Comparison of ENCODE assay signal across 19 mouse cellular contexts in genomic region chr12:107689418-107689817, GRCm38 (mm10).
A peak's percentile ranks its signal among the peaks of the same experiment; 100 is the strongest.
DNase-seq lines count a peak whose midpoint lies in the region; ATAC-seq and TF ChIP-seq lines count a peak whose summit lies in the region.
"Had no signal": no experiment of that assay in that cellular context is flagged by ENCODE, and none has a peak within 500 bp of the region (broad histone marks: within the 10 kb centered on the region; RNA-seq: fewer than 3 reads in every experiment).

No protein-coding gene starts in this region.

- no peak overlapping the region for H3K27ac ChIP-seq in ES-E14 (ENCODE audit: insufficient read depth, low read depth, low read length, poor library complexity, severe bottlenecking)
- H3K27ac ChIP-seq: embryonic facial prominence, embryonic 13.5 days; embryonic facial prominence, embryonic 15.5 days; forebrain, embryonic 10.5 days; forebrain, embryonic 12.5 days had no signal

- ATAC-seq in megakaryocyte, adult 5-6 weeks (ENCODE audit: poor library complexity, severe bottlenecking) = no peak
- ATAC-seq: forebrain, embryonic 14.5 days; forebrain, embryonic 16.5 days had no signal

- no peak overlapping the region for H3K9ac ChIP-seq in ES-E14 (ENCODE audit: insufficient read depth, low read depth, low read length, poor library complexity, severe bottlenecking)
- H3K9ac ChIP-seq: embryonic facial prominence, embryonic 13.5 days; embryonic facial prominence, embryonic 15.5 days; forebrain, embryonic 12.5 days had no signal

- DNase-seq in right cerebral cortex, postnatal 25 days = peak; percentile 9
- DNase-seq in right cerebral cortex, adult 18-20 months = no peak
- DNase-seq in ES-E14 (ENCODE audit: low read depth, low spot score) = no peak
- DNase-seq in ZHBTc4 (ENCODE audit: low read depth, low spot score) = peak; percentile 47
- no peak for DNase-seq in cerebellum, adult 8-10 months
- DNase-seq in spleen, postnatal 36 days (ENCODE audit: low spot score in 2 of 2) = no peak
- DNase-seq: adrenal gland, adult 2 months; adrenal gland, postnatal 10 days; adrenal gland, postnatal 25 days; cerebellum, adult 11-12 months; embryo, embryonic 11 days had no signal

- H3K4me1 ChIP-seq in ES-E14 (ENCODE audit: control insufficient read depth in 2 of 2, insufficient read depth in 2 of 2, low read length in 2 of 2, poor library complexity in 1 of 2) = peaks cover 0 to 4% of the 10 kb centered on the region in 2 experiments; a peak in 1 of 4 replicates
- H3K4me1 ChIP-seq: forebrain, embryonic 12.5 days had no signal

- no peaks in the 10 kb centered on the region for H3K36me3 ChIP-seq in ES-E14 (ENCODE audit: control insufficient read depth, insufficient read depth, low read length, poor library complexity, severe bottlenecking)
- H3K36me3 ChIP-seq: embryonic facial prominence, embryonic 13.5 days; embryonic facial prominence, embryonic 15.5 days; forebrain, embryonic 10.5 days; forebrain, embryonic 12.5 days had no signal

- no peak overlapping the region for H3K4me3 ChIP-seq in ES-E14 (ENCODE audit: insufficient read depth in 1 of 2, low read depth in 1 of 2, low read length in 2 of 2, poor library complexity in 1 of 2, severe bottlenecking in 1 of 2)
- H3K4me3 ChIP-seq: embryonic facial prominence, embryonic 13.5 days; embryonic facial prominence, embryonic 15.5 days; erythroblast, embryonic 14.5 days; forebrain, embryonic 10.5 days; forebrain, embryonic 12.5 days had no signal

- H3K9me3 ChIP-seq in ES-E14 (ENCODE audit: control insufficient read depth, insufficient read depth, low read depth, low read length) = no peaks in the 10 kb centered on the region
- H3K9me3 ChIP-seq: embryonic facial prominence, embryonic 13.5 days; embryonic facial prominence, embryonic 15.5 days; forebrain, embryonic 10.5 days; forebrain, embryonic 12.5 days had no signal

- in situ Hi-C loops in ES-E14 (cut with MboI; ENCODE audit: low sequenced_read_pairs in 2 of 2, unreplicated experiment in 2 of 2) = no loop called here

TF ChIP-seq in ES-E14, 5 proteins besides CTCF, POLR2A, EP300 and RAD21:
- TF ChIP-seq CHD2 (IDR thresholded peaks at IDR 0.05; ENCODE audit: low read depth, low read length) (no peak), MAFK (IDR thresholded peaks at IDR 0.05; ENCODE audit: insufficient read depth, low read depth, low read length) (peak; percentile 71), ZNF384 (IDR thresholded peaks at IDR 0.05; ENCODE audit: low read depth, low read length) (no peak), ZC3H11A (IDR thresholded peaks at IDR 0.05; ENCODE audit: borderline replicate concordance, low read depth, low read length) (no peak), HCFC1 (IDR thresholded peaks at IDR 0.05; ENCODE audit: borderline replicate concordance, insufficient read depth, low read length) (no peak)

Comparison
In these comparisons a context has a peak if more than half of its experiments do, and no peak if none do; other contexts are left out.
1. DNase-seq: peak in right cerebral cortex, postnatal 25 days (single experiment) and ZHBTc4 (single experiment); none in right cerebral cortex, adult 18-20 months (single experiment), ES-E14 (single experiment), cerebellum, adult 8-10 months (single experiment) and spleen, postnatal 36 days (0 of 2).